Mouse (Mus musculus) gonadal fat pad, adult 2 months (tissue): ENCODE measurements around the gene Ugt1a2. TPM values are rescaled to one million over a fixed set of nuclear protein-coding genes. Genes with fewer than 3 reads are reported as not detected.
A peak's percentile ranks its signal among the peaks of the same experiment; 100 is the strongest.
"Not testable (repeated sequence)": the region's sequence is repeated elsewhere in the genome, so short reads cannot be mapped to it uniquely, and the experiment has no call there.

Experiments used
- DNase-seq: peaks from one replicate; pipeline ENCODE4 v3.0.0-alpha.2; 2012; ENCODE audit warnings: low read depth
- polyA plus RNA-seq: library from polyadenylated mRNA; depleted of rRNA; stranded (reverse); fragments of >200 nt; gene quantifications from 2 replicates; pipeline ENCODE4 v1.2.3, GENCODE M21; 2012

Ugt1a2 gene
- polyA plus RNA-seq, 1 experiment: 0.16 TPM

DNA sequence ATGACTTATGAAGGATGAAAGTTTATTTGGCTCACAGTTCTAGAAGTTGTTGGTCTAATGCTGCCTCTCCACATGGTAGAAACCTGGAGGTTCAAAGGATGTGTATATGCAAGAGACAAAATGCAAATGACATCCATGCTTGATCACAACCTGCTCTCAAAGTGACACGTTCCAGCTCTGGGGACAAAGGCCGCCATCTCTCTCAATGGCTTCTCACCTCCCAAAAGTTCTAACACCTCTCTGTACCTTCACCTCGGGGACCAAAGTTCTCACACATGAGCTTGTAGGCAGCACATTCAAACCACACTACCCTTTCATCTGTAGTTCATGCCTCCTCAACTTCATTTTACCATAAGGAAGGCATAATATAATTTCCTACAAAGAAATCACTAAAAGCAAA lies 17.2 kb downstream of the Ugt1a2 start:
- DNase-seq: no peak

DNA sequence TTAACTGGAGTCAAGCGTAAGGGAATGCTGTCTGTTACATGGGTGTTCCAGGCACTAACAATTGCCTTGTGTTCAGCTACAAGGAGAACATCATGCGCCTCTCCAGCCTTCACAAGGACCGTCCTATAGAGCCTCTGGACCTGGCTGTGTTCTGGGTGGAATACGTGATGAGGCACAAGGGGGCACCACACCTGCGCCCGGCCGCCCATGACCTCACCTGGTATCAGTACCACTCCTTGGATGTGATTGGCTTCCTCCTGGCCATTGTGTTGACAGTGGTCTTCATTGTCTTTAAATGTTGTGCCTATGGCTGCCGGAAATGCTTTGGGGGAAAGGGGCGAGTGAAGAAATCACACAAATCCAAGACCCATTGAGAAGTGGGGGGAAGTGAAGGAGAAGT lies 17.6 kb downstream of the Ugt1a2 start:
- DNase-seq: no peak

DNA sequence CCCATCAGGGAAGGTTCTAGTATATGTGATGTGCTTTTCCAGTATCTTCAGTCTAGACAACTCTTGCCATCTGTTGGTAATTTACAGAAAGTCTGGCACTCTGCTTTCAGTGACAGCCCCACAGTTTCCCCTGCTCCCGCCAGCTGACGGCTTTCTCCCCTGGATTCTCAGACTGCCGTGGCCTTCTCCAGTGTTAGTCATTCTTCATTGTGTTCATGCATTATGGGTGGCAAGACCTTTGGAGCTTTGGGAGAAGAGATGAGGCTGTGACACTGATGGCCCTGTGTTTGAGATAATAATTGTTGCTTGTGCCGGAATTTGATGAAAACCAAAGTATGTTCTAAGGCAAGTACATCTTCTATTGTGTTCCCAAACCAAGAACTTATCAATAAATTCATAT lies 18.2 kb downstream of the Ugt1a2 start:
- no peak for DNase-seq

DNA sequence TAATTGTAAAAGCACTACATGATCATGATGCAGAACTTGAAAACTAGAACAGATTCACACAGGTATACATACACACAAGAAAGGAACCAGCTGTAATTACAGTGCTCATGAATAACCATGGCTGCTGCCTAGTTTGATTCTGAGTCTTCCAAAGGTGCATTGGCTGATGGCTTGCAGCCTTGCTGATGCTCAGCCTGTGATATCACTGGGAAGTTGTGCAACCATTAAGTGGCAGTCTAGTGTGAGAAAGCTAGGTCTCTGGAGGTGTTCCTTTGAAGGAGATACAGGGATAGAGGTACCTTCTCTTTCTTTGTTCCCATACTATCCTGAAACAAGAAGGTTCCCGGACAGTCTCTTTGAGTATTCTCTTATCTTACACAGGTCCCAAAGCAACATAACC lies 18.7 kb downstream of the Ugt1a2 start:
- DNase-seq: no peak

DNA sequence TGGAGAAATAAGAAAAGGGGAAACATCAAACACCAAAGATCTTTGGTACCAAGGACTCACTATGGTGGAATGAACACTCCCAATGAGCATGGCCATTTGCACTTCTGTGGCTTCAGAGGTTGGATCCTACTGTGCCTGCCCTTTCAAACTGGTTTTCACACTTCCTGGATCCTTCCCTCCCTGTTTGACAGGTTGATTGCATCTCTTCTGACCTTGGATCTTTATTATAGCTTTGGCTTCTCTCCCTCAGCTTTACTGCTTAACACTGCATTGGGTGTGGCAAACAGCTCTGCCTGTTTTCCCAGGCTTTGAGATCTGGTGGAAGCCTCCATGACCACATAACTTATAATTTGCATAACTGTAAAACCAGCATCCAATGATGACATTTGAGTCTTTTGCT lies 19.9 kb downstream of the Ugt1a2 start:
- DNase-seq: peak; percentile 94

DNA sequence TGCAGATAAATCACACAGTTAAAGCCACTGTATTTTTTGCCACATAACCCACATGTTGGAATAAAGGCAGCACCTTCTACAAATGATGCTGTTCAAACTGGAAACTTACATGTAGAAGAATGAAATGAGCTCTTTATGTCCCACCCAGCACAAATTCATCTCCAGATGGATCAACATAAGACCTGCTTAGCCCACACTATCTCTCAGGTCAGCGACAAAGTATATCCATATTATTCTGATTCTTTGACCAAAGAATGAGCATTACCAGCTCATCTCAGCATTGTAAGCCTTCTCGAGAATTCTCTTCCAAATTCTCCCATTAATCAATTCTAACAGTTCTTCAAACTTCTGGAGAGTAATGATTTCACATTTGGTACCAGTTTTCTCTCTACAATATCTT lies 21.8 kb downstream of the Ugt1a2 start:
- DNase-seq: no peak

DNA sequence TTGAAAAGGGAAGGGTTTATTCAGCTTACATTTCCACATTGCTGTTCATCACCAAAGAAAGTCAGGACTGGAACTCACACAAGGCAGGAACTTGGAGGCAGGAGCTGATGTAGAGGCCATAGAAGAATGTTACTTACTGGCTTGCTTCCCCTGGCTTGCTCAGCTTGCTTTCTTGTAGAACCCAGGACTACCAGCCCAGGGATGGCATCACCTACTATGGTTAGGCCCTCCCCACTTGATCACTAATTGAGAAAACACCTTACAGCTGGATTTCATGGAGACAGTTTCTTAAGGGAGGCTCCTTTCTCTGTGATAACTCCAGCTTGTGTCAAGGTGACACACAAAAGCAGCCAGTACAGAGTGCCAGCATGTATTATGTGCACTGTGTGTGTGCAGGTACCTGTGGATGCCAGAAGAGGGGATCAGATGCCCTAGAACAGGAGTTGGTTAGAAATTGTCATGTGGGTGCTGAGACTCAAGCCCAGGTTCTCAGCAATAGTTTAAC lies 22.7 kb downstream of the Ugt1a2 start:
- DNase-seq: not testable (repeated sequence)

DNA sequence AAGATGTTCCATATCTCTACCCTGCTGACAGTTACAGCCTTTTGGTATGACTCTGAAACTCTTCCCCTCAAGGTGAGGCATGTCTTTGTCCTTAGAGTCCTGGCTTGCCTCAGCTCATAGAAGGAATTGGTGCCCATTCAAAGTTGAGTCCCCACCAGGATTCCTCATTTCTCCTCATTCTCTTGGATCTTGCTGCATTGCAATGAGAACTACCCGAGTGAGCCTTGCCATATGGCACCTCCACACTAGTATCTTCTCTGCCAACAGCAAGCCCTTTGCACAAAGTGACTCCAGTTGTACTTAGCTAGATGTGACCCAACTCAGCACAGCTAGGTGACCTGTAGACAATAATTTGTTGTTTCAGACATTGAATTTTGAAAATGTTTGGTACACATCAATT lies 23.2 kb downstream of the Ugt1a2 start:
- DNase-seq: no peak

DNA sequence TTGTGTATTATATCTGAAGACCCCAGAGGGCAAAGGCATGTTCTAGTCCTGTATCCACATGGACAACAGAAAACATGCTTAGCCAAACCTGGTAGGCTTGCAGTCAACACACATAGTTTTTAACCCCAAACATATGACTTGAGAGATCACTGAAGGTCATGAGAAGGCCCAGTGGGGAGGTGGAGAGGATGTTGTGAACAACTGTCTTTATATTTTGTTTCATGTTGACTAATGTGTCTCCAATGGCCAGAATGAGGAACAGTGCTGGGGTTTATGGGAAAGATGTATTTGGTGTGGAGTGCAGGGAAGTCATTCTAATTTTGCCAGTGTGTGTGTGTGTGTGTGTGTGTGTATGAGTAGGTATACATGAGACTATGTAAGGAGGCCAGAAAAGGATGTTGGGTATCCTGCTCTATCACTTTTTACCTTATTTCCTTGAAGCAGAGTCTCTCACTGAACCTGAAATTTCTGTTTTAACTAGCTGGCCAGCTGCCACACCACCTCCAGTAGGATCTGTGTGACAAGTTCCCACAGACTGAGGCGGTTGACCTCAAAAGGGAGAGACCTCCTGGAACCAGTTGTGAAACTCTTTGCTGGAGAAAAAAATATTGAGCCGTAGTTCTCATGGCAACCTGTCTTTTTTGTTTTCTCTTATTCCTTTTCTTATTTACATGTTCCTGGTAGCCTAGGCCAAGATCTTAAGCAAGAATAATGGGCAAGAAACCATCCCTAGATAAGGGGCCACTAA lies 23.8 kb downstream of the Ugt1a2 start:
- peak; percentile 99 for DNase-seq

DNA sequence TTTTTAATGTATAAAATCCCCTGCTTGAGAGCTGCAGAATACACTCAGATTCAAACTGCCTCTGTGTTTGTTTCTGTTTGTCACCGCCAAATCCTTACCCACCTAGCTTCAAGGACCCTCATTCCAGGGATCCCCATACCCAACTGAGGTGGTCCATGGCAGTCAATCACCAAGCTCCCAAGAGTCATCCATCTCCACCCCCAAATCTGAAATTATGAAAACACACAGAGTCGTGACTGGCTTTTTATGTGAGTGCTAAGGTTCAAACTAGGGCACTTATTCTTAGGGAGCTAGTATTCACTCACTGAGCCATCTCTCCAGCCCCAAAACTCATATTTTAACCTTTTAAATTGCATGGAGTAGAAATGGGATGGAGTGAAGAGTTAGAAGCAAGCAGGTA lies 24.9 kb downstream of the Ugt1a2 start:
- DNase-seq: not testable (repeated sequence)

DNA sequence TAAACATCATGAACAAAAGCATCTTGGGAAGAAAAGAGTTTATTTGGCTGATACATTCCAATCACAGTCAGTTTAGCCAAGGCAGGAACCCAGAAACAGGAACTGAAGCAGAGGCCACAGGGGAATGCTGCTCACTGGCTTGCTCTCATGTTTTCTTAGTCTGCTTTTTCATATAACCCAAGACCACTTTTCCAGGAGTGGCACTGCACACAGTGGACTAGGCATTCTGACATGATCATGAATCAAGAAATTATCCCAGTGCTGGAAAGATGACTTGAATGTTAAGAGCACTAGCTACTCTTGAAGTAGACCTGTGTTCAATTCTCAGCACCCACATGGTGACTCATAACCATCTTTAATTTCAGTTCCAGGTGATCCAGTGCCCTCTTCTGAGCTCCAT lies 25.3 kb downstream of the Ugt1a2 start:
- DNase-seq: no peak

DNA sequence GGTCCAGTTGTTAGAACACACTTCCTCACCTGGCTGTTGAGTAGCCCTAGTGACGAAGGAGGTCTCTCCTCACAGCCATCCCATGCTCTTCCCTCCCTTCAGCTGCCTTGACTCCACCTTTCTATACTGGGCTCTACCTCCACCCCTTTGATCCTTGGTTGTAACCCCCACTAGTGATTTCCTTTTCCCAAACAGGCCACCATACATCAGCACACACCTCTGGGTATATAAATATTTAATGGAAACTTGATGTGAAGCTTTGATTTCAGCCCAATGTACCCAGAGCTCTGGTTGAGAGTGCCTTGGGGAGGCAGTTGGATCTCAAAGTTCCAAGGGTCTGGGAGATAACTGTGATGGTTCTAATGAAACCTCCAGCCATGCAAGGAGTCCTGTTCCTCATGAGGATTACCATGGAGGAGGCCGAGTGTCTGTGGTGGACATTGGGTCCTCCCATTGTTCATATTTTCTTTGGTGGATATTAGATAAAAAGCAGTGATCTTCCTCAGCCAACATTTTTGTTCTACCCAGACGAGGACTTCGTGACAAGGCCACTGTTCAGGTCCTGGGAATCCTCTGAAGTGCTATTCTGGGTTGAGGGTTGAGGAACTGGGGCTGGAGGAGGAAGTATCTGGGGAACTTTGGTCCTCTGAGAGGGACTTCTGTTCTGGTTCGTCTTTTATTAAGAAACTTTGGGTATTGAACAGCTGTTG lies 26.4 kb downstream of the Ugt1a2 start, which contains the start of gene Mroh2a:
TSS of gene Mroh2a (plus strand) at position 317 of the 710 bp plus-strand sequence.
- DNase-seq: no peak

DNA sequence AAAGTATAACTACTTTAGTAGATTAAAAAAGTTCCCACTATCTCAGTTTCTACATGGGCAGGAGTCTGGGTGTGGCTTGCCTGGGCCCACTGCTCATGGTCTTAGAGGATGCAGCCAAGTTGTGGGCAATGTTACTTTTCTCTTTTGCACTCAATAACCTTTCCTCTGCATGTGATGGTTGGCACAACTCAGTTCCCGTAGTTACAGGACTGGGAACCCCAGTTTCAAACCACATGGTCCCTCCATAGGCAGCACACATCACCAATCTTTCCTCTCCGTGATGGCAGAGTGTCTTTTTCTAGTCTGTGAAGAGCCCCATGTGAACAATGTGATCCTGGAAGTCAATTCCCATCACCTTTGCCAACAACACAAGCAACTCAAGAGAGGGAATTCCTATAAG lies 27.1 kb downstream of the Ugt1a2 start:
- no peak for DNase-seq

DNA sequence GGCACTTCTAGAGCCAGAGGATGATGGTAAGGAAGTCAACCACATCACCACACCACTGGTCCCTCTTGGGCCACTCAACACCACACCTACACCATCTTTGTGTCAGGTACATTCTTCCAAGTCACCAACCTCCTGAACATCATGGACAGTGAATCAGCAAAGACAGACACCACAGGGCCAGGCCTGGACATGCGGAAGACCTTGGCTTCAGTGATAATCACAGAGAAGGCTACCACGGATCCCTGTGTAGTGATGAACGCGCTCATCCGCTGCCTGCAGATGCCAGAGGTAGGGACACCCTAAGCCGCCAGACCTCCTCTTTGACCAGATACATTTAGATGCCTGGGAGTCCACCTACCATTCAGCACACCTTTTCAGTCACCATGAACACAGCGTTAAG lies 27.7 kb downstream of the Ugt1a2 start:
- no peak for DNase-seq

DNA sequence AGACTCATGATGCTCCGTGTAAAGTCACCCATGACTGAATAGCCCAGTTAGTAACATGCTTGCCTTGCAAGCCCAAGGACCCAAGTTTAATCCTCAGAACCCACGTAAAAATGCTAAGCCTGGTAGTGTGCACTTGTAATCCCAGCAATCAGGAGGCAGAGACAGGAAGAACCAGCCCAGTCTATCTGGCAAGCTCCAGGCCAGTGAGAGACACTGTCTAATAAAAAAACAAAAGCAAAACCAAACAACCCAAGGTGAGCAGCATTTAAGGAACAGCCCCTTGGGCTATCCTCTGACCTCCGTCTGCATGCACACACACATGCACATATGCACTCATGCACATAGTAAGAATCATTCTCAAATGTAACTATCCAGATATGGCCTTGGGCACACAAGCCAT lies 29.2 kb downstream of the Ugt1a2 start:
- no peak for DNase-seq

DNA sequence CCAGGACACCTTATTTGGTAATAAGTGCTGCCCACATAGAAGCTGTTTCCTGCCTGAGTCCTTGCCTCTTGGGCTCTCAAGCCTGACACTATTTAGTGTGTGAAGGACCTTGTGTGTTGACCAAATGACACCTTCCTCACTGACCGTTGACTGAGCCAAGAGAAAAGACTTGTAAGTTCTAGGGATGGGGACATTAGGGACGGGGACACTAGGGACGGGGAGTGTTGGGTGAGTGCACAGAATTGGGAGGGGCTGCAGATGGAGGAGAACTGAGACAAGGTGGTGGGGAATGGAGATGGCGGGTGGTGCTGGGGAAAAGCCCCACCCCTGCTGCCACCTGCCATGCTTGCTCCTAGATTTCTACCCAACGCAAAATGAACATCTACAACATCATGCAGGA lies 29.6 kb downstream of the Ugt1a2 start:
- DNase-seq: no peak

DNA sequence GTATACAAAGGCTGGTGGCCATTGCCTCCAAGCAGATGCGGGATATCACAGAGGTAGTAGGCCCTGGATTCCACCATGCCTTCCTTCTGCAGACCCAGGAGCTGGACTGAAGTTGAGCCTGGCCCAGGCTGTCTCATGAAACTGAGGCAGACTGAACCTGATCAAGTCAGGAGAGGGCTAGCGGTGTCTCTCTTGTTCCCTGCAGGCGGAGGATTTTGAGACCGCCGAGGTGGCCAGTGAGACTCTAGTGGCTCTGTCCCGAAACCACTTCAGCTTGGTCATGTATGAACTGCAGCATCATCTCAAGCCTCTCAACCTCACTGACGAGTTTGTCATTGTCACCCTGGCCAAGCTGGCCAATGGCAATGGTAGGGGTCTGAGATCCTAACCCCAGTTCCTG lies 30.0 kb downstream of the Ugt1a2 start:
- no peak for DNase-seq

DNA sequence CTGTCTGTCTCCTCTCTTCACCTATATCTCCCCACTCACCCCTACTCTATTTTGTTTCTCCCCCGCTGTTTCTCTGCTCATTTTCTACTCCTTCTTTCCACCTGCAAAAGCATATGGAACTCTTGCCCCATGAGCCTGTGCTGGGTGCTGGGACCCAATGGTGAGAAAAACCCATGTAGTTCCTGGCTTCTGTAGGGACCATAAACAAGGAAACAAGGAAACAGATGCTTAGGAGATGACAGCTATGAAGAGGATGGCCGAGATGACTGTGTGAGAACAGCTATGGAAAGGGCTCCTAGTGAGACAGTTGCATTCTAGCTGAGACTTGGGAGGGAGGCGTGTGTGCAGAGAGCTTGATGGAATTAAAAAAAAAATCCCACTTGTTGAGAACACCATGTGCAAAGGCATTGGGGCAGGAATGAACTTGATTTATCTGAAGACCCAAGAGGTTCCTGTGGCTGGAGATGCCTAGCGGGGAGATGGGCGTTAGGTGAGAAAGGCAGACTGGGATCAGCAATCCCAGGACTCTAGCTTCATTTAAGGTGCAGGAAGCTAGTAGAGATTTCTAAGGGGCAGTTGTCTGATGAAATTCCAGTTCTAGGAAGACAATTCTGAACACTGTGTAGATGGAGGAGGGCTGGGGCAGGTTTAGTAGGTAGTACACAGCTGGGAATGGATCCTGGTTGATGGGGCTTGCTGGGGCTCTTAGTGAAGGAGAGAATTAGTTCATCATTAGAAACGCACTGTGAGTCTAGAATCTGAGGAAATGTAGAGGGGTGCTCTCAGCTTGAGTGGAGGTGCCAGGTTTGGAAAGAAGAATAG lies 30.8 kb downstream of the Ugt1a2 start:
- DNase-seq: no peak

DNA sequence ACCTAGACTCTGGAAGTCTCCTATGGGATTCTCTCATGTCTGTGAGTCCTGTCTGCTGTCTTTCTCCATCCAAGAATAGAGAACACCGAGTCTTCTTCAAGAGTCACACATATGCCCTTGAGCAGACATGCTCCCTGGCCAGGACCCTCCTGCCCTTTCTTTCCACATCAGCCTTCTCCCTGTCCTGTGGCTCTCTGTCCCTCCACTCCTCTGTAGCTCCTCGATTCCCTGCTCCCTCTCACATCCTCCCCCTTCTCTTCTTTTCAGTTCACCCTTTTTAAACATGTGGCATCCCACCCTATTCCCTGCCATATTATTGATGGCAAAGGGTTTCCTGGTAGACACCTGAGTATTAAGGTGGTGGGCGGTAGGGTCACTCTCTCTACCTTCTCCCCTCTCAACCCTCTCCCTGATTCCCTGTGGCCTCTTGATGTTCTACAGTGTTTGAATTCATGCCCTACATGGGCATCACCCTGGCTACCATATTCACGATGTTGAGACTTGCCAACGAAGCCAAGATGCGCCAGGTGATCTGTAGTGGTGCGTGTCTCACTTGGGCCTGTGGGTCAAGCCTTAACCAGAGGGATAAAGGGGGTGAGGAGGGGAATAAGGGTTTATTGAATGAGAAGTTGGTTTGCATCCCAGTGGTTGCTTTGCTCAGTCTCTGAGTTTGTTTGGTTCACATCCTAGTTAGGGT lies 31.6 kb downstream of the Ugt1a2 start:
- no peak for DNase-seq

DNA sequence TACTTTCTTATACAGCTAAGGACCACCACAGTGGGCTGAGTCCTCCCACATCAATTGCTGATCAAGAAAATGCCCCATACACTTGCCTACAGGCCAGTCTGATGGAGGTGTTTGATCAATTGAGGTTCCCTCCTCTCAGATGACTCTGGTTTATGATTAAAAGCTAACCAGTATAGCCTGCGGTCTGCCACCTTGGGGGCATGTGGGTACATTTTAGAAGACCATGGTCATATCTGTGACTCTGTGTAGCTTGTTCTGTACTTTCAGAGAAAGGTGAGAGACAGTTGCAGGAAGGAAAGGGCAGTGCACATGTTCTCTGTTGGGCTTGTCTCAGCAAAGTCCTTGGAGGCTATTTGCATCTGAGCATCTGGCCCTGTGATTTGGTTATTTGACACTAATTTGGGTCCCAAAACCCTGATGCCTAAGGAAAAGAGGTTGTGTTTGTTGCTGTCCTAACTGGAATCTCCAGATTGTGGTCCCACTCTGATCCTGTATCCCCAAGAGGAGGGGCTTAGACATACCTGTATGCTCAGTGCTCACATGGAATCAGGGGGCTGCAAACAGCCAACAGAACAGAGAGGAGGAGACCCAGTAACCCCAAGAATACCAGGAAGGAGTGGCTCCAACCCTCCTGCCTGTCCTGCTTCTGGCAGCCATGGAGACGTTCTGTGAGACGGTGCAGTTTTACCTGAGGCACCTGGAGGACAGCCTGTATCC lies 32.4 kb downstream of the Ugt1a2 start:
- no peak for DNase-seq
